Mouse (Mus musculus): ENCODE results near the gene Elp5.
A peak's percentile ranks its signal among the peaks of the same experiment; 100 is the strongest.

- TF ChIP-seq GATA1 (IDR thresholded peaks at IDR 0.05; ENCODE audit: low read length) (peak; percentile 81), TAL1 (IDR thresholded peaks at IDR 0.05; ENCODE audit: low read length) (no peak)
Observed at GRCm38 (mm10) chr11:69979827-69980195, 2.5 kb downstream of the Elp5 start.
